Mouse (Mus musculus): Measurements from ENCODE around the gene Slc22a5.
"Not testable (repeated sequence)": the region's sequence is repeated elsewhere in the genome, so short reads cannot be mapped to it uniquely, and the experiment has no call there.

Slc22a5 gene

GRCm38 (mm10) chr11:53891505-53892451 is at the start of gene Slc22a5:
Slc22a5 (minus strand) TSS chr11:53891660.
- peak; percentile 100 for DNase-seq (ENCODE audit: low read depth)

GRCm38 (mm10) chr11:53931944-53932318 is 40.5 kb upstream of the Slc22a5 start:
- not testable (repeated sequence) for DNase-seq (ENCODE audit: low read depth)

GRCm38 (mm10) chr11:53931091-53931943 is 39.9 kb upstream of the Slc22a5 start:
- peak; percentile 39 for DNase-seq (ENCODE audit: low read depth)

- DNase-seq (ENCODE audit: low read depth) = no peak
These were observed 38.3 kb upstream of the Slc22a5 start for GRCm38 (mm10) chr11:53929741-53930140.

- no peak for DNase-seq (ENCODE audit: low read depth)
These were observed 37.1 kb upstream of the Slc22a5 start for GRCm38 (mm10) chr11:53928585-53928984.

- no peak for DNase-seq (ENCODE audit: low read depth)
These were observed 34.8 kb upstream of the Slc22a5 start for GRCm38 (mm10) chr11:53926303-53926702.

GRCm38 (mm10) chr11:53918851-53919250 is 27.4 kb upstream of the Slc22a5 start:
- no peak for DNase-seq (ENCODE audit: low read depth)

- DNase-seq (ENCODE audit: low read depth) = no peak
These were observed 19.6 kb upstream of the Slc22a5 start for GRCm38 (mm10) chr11:53911011-53911410.

GRCm38 (mm10) chr11:53908686-53909085 is 17.2 kb upstream of the Slc22a5 start:
- no peak for DNase-seq (ENCODE audit: low read depth)

GRCm38 (mm10) chr11:53904534-53904925 is 13.1 kb upstream of the Slc22a5 start:
- DNase-seq (ENCODE audit: low read depth) = no peak

GRCm38 (mm10) chr11:53903781-53904533 is 12.5 kb upstream of the Slc22a5 start:
- DNase-seq (ENCODE audit: low read depth) = no peak

GRCm38 (mm10) chr11:53902741-53903140 is 11.3 kb upstream of the Slc22a5 start:
- no peak for DNase-seq (ENCODE audit: low read depth)

GRCm38 (mm10) chr11:53900991-53901390 is 9.5 kb upstream of the Slc22a5 start:
- DNase-seq (ENCODE audit: low read depth) = no peak

- no peak for DNase-seq (ENCODE audit: low read depth)
These were observed 8.5 kb upstream of the Slc22a5 start for GRCm38 (mm10) chr11:53899981-53900380.

GRCm38 (mm10) chr11:53899004-53899403 is 7.5 kb upstream of the Slc22a5 start:
- no peak for DNase-seq (ENCODE audit: low read depth)

- no peak for DNase-seq (ENCODE audit: low read depth)
These were observed 5.5 kb upstream of the Slc22a5 start for GRCm38 (mm10) chr11:53896935-53897334.

- DNase-seq (ENCODE audit: low read depth) = no peak
These were observed 2.0 kb upstream of the Slc22a5 start for GRCm38 (mm10) chr11:53893451-53893850.

GRCm38 (mm10) chr11:53892716-53893416 is 1.4 kb upstream of the Slc22a5 start:
- peak; percentile 54 for DNase-seq (ENCODE audit: low read depth)

GRCm38 (mm10) chr11:53890906-53891504 is 455 bp downstream of the Slc22a5 start:
- DNase-seq (ENCODE audit: low read depth) = no peak

GRCm38 (mm10) chr11:53890225-53890624 is 1.2 kb downstream of the Slc22a5 start:
- DNase-seq (ENCODE audit: low read depth) = no peak

- DNase-seq (ENCODE audit: low read depth) = no peak
These were observed 2.3 kb downstream of the Slc22a5 start for GRCm38 (mm10) chr11:53889091-53889645.
